Mouse (Mus musculus) kidney, embryonic 14.5 days (tissue): ENCODE measurements at regions not wholly inside any gene's neighbourhood (a gene's known extent, or its start where the extent isn't known, plus 50 kb on each side); places are given as distances from the start of the nearest gene placed in this dataset.

Source experiments
- ATAC-seq: fragments of 200-750 bp; cut with Nextera tagmentation; 2 replicates; pipeline ENCODE4 v1.8.0; 2017; ENCODE audit warnings: moderate number of reproducible peaks, mild to moderate bottlenecking, moderate TSS enrichment, moderate library complexity; ENCODE audit not compliant: low FRiP score, low TSS enrichment
- H3K27ac ChIP-seq: fragments of 300-500 bp; sonication (generic); 2 replicates; pipeline ENCODE4 v1.5.1; 2014; ENCODE audit warnings: low read depth, mild to moderate bottlenecking, low read length, moderate library complexity, mixed read lengths
- H3K27me3 ChIP-seq: fragments of 300-500 bp; sonication (generic); 2 replicates; pipeline ENCODE4 v1.6.1; 2014; ENCODE audit warnings: mild to moderate bottlenecking, low read length; ENCODE audit not compliant: control insufficient read depth, insufficient read depth
- H3K36me3 ChIP-seq: fragments of 300-500 bp; sonication (generic); 2 replicates; pipeline ENCODE4 v1.6.1; 2014; ENCODE audit warnings: low read length, mixed read lengths; ENCODE audit not compliant: control insufficient read depth, insufficient read depth
- H3K4me1 ChIP-seq: fragments of 300-500 bp; sonication (generic); 2 replicates; pipeline ENCODE4 v1.6.1; 2014; ENCODE audit warnings: low read length, mixed read lengths; ENCODE audit not compliant: control insufficient read depth, insufficient read depth
- H3K4me2 ChIP-seq: fragments of 300-500 bp; sonication (generic); replicated peaks from 2 replicates; pipeline ENCODE4 v1.6.1; 2014; ENCODE audit warnings: low read depth, mild to moderate bottlenecking, low read length
- H3K4me3 ChIP-seq: fragments of 300-500 bp; sonication (generic); 2 replicates; pipeline ENCODE4 v1.5.1; 2014; ENCODE audit warnings: mild to moderate bottlenecking, low read length
- H3K9ac ChIP-seq: fragments of 300-500 bp; sonication (generic); 2 replicates; pipeline ENCODE4 v1.6.1; 2014; ENCODE audit warnings: low read depth, mild to moderate bottlenecking, low read length, moderate library complexity
- H3K9me3 ChIP-seq: fragments of 300-500 bp; sonication (generic); 2 replicates; pipeline ENCODE4 v1.6.1; 2016; ENCODE audit warnings: low read length; ENCODE audit not compliant: control insufficient read depth
- WGBS: fragments of 180-500 bp; shearing (Covaris S2); extraction: QIAGEN DNeasy Blood & Tissue Kit; methylation state at CpG from one replicate; pipeline ENCODE4 v1.1.7; 2014; 5-methylcytosine and 5-hydroxymethylcytosine counted together

DNA sequence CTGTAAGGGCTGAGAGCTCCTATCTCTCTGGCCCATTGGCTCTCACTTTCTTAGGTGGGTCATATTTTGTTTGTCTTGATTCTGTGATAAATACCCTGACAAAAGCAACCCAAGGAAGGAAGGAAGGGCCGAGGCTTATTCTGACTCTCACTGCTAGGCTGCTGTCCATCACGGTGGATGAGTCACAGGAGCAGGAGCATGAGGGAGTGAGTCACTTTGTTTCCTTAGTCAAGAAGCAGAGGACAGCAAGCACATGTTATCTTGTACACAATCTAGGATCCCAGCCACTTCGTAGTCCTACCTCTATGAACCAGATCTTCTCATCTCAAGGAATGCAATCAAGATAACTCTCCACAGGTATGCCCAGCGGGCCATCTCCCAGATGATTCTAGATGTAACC lies 69.9 kb downstream of the Atp6v1g3 start:
- no peak overlapping the region for H3K4me2 ChIP-seq
- H3K9me3 ChIP-seq = no peaks in the 10 kb centered on the region
- no peaks in the 10 kb centered on the region for H3K36me3 ChIP-seq
- WGBS = 67% methylated on average over 4 of the region's 4 CpGs
- H3K27me3 ChIP-seq = no peaks in the 10 kb centered on the region
- H3K4me3 ChIP-seq = no peak overlapping the region
- ATAC-seq = no peak
- H3K27ac ChIP-seq = no peak overlapping the region
- no peaks in the 10 kb centered on the region for H3K4me1 ChIP-seq
- H3K9ac ChIP-seq = no peak overlapping the region

DNA sequence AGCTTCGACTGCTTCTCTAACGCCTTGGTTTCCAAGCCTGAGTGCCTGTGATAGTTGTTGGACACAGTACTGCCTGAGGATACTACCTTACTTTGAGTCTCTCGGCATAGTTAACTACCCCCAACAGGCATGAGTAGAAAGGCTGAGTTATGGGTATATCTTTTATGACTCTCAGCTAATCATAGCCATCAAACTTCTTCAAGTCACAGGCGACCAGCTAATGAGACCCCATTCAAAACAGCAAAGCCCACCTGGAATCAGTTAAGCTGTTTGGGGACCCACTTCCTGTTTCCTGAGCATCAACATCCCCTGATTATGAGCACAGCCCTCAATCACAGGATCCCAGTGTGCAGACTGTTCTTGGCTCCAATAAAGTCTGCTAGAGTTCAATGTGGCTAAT lies 71.4 kb downstream of the Atp6v1g3 start:
- no peak for ATAC-seq
- Histone ChIP-seq H3K27ac (no peak overlapping the region), H3K9ac (no peak overlapping the region), H3K4me3 (no peak overlapping the region), H3K4me2 (no peak overlapping the region), H3K27me3 (no peaks in the 10 kb centered on the region), H3K9me3 (no peaks in the 10 kb centered on the region), H3K4me1 (no peaks in the 10 kb centered on the region), H3K36me3 (no peaks in the 10 kb centered on the region)
- WGBS = 80% methylated on average over 4 of the region's 4 CpGs

DNA sequence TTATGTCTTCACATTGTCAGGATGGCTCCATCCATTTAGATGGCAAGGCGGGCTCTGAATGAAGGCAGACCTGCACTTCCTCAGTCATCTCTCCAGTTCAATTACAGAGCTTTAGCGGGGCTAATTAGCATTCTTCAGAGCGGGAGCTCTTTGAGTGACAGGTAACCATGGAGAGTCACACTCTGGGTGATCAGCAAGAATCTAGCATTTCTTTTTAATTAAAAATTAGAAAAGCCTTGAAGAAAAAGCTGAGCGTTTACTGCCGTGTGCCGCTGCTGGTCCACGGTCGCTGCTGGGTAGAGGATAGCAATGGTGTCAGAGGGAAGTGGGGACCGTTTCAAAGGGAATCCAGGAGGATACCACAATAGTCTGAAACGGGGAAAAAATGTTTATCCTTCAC lies 72.5 kb downstream of the Atp6v1g3 start:
- no peak overlapping the region for H3K4me2 ChIP-seq
- H3K4me1 ChIP-seq = no peaks in the 10 kb centered on the region
- no peaks in the 10 kb centered on the region for H3K9me3 ChIP-seq
- H3K36me3 ChIP-seq = no peaks in the 10 kb centered on the region
- no peak for ATAC-seq
- WGBS = 58% methylated on average over 10 of the region's 10 CpGs
- H3K27ac ChIP-seq = no peak overlapping the region
- H3K9ac ChIP-seq = no peak overlapping the region
- H3K27me3 ChIP-seq = no peaks in the 10 kb centered on the region
- H3K4me3 ChIP-seq = no peak overlapping the region

DNA sequence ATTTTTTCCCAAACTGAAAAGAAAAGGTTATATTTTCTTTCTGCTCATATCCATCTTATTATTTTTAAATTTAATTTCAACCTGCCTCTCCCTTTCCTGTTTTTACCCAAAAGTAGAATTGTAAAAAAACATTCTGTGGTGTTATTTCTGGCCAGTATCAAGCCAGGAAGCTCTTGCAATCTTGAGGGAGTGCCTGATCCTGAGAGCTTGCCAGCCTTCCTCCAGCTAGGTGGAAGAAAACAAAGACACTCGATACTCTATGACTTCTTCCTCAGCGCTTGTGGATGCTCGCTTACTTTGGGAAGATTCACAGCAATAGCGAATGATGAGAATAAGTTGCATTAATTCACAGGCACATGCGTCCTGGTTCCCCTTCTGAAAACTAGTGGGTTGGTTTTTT lies 73.4 kb downstream of the Atp6v1g3 start:
- Histone ChIP-seq H3K27ac (no peak overlapping the region), H3K9ac (no peak overlapping the region), H3K9me3 (no peaks in the 10 kb centered on the region), H3K27me3 (no peaks in the 10 kb centered on the region), H3K4me3 (no peak overlapping the region), H3K4me1 (no peaks in the 10 kb centered on the region), H3K36me3 (no peaks in the 10 kb centered on the region), H3K4me2 (no peak overlapping the region)
- ATAC-seq = no peak
- 62% methylated on average over 5 of the region's 5 CpGs for WGBS

DNA sequence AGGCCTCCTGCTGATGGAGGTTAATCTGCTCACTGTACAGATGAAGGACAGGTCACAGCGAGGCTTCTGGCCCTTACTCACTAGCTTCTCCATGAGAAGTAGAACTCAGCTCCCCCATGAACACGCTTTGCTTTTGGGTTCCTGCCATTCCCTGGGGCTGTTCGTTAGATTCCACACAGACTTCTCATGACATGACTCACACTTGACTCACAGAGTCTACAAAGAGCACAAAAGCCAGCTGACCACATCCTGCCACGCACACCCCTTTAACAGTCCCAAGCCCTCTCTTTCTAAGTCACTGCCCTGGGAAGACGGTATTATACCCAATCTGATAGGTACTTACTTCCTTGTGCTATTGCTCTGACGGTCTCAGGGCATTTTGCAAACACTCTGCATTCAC lies 74.9 kb downstream of the Atp6v1g3 start:
- no peak for ATAC-seq

DNA sequence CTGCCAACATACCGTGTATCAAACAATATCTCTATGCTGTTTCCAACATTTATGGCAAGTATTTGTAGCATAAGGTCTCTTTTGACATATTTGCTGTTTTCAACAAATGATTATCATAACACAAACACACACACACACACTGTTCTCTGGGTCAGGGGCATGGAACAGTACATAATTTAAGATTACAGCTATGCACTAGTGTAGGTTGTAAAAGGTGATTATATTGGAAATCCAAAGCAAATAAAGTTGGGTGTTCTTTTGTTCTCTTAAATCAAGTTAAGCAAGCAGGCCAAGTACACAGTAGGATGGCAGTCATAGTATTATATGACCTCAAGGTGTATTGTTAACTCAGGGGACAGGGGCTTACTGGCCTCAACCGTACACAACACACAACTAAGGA lies 75.6 kb downstream of the Atp6v1g3 start:
- Histone ChIP-seq H3K27me3 (no peaks in the 10 kb centered on the region), H3K27ac (no peak overlapping the region), H3K9me3 (no peaks in the 10 kb centered on the region), H3K4me2 (no peak overlapping the region), H3K9ac (no peak overlapping the region), H3K4me3 (no peak overlapping the region), H3K4me1 (no peaks in the 10 kb centered on the region), H3K36me3 (no peaks in the 10 kb centered on the region)
- ATAC-seq = no peak
- 77% methylated on average over 2 of the region's 2 CpGs for whole genome bisulfite sequencing

More for the DNA sequence above, 74.9 kb downstream of the Atp6v1g3 start:
- no peaks in the 10 kb centered on the region for H3K36me3 ChIP-seq
- WGBS = 62% methylated on average over 6 of the region's 6 CpGs
- no peak overlapping the region for H3K4me3 ChIP-seq
- H3K27me3 ChIP-seq = no peaks in the 10 kb centered on the region
- no peaks in the 10 kb centered on the region for H3K9me3 ChIP-seq
- H3K4me1 ChIP-seq = no peaks in the 10 kb centered on the region
- no peak overlapping the region for H3K4me2 ChIP-seq
- no peak overlapping the region for H3K9ac ChIP-seq
- no peak overlapping the region for H3K27ac ChIP-seq

DNA sequence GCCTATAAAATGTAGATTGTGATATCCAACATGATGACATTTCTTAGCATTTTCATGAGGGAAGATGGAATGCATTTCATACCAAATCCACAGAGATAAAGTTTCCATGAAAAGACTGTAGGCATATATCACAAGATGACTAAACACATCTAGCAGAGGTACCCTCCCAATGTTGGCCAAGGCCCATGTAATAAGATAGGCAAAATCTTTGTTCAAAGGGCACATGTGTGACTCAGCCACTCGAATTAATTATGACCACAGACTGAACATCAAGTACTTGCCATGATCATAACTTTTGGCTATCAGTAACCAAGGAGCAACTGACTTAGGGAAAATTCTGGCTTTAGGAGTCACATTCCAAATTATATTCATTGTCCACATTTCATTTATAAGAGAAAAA lies 82.9 kb downstream of the Atp6v1g3 start:
- Histone ChIP-seq H3K9me3 (no peaks in the 10 kb centered on the region), H3K4me3 (no peak overlapping the region), H3K4me2 (no peak overlapping the region), H3K9ac (no peak overlapping the region), H3K27ac (no peak overlapping the region), H3K27me3 (no peaks in the 10 kb centered on the region), H3K36me3 (no peaks in the 10 kb centered on the region), H3K4me1 (no peaks in the 10 kb centered on the region)
- ATAC-seq = no peak
- 62% methylated on average over 1 of the region's 1 CpGs for WGBS

DNA sequence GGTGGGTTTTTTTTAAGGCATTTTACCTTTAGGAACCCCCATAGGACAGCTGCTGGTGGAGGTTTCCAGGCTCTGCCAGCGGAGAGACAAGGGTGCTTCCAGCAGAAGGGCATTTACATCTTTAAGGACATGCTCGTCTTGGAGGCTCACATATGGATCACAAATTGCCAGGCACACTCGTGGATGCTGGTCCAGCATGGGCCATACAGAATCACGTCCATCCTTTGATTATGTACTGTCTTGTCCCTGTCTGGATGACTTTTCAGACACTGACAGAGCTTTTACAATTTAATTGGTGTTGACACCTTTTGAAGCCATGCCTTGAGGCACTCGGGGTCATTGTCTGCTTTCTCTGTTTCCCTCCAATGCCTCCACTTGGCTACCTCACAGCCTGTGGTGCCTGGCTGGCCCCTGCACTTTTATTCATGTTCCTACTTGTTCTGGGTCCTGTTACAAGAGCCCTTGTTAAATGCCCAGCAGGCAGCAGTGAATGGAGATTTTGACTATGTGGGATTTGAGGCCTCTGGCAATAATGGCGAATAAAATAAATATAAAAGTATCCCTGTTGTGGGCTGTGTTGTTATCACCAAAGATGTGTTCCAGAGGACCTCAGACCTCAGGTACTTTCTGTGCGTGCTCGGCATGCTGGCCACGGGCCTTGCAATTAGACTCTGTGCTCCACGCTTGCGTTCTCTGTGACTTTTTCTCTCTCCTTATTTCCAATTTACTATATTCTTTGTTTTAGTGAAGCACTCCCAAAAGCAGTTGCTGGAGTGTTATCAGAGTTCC lies 89.3 kb downstream of the Atp6v1g3 start:
- no peaks in the 10 kb centered on the region for H3K4me1 ChIP-seq
- no peaks in the 10 kb centered on the region for H3K36me3 ChIP-seq
- H3K9ac ChIP-seq = no peak overlapping the region
- H3K27me3 ChIP-seq = no peaks in the 10 kb centered on the region
- H3K9me3 ChIP-seq = no peaks in the 10 kb centered on the region
- ATAC-seq = no peak
- no peak overlapping the region for H3K4me3 ChIP-seq
- no peak overlapping the region for H3K27ac ChIP-seq
- 59% methylated on average over 11 of the region's 11 CpGs for WGBS
- H3K4me2 ChIP-seq = no peak overlapping the region

DNA sequence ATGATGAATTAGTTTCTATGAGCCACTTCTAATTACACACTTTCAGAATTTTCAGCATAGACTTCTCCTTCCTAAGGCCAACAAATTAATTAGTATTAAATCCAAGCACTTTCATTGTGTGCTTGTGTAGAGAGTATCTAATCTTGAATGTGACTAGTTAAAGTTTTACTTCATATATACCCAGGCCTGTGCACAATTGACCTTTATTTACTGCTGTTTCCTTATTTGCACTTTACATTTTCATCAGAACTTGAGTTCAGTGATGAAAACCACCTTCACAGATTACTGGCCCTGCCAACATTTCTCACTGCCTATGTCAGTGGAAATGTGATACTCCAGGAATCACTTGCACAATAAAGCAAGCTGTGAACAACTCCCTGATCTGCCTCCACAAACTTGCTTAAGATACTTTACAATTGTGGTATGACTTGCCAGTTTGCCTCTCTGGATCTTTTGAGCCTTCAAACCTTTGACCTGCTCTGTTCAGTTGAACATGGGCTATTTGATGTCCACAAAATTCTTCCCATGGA lies 96.5 kb downstream of the Atp6v1g3 start:
- no peak overlapping the region for H3K27ac ChIP-seq
- H3K4me2 ChIP-seq = no peak overlapping the region
- H3K27me3 ChIP-seq = no peaks in the 10 kb centered on the region
- ATAC-seq = no peak
- H3K9me3 ChIP-seq = no peaks in the 10 kb centered on the region
- no peaks in the 10 kb centered on the region for H3K4me1 ChIP-seq
- H3K4me3 ChIP-seq = no peak overlapping the region
- no peak overlapping the region for H3K9ac ChIP-seq
- no peaks in the 10 kb centered on the region for H3K36me3 ChIP-seq
